In genomic region chr11:69629802-69630201, GRCm38 (mm10) we compare ENCODE assay signal across 15 mouse cellular contexts. TPM values are rescaled to one million over a fixed set of nuclear protein-coding genes. Genes with fewer than 3 reads are reported as not detected.
DNase-seq lines count a peak whose midpoint lies in the region; ATAC-seq and TF ChIP-seq lines count a peak whose summit lies in the region.
"Had no signal": no experiment of that assay in that cellular context is flagged by ENCODE, and none has a peak within 500 bp of the region (broad histone marks: within the 10 kb centered on the region; RNA-seq: fewer than 3 reads in every experiment).

No protein-coding gene starts in this region.

- WGBS in forebrain, postnatal 0 days, result 69% methylated on average over 1 of the region's 1 CpGs
- 54% methylated on average over 1 of the region's 1 CpGs for WGBS in forebrain, embryonic 11.5 days
- 54% methylated on average over 1 of the region's 1 CpGs for WGBS in lung, adult 2 months

- no peaks in the 10 kb centered on the region for H3K9me3 ChIP-seq in forebrain, postnatal 0 days (ENCODE audit: low read length)
- no peaks in the 10 kb centered on the region for H3K9me3 ChIP-seq in forebrain, embryonic 11.5 days (ENCODE audit: control insufficient read depth, low read length)
- H3K9me3 ChIP-seq: embryonic facial prominence, embryonic 13.5 days; limb, embryonic 13.5 days; midbrain, embryonic 12.5 days had no signal

- H3K4me2 ChIP-seq in forebrain, postnatal 0 days (ENCODE audit: low read depth), result no peak overlapping the region
- H3K4me2 ChIP-seq in forebrain, embryonic 11.5 days (ENCODE audit: low read depth, low read length, severe bottlenecking), result no peak overlapping the region
- H3K4me2 ChIP-seq: embryonic facial prominence, embryonic 13.5 days; limb, embryonic 13.5 days; midbrain, embryonic 12.5 days had no signal

- no peak overlapping the region for H3K9ac ChIP-seq in forebrain, postnatal 0 days
- no peak overlapping the region for H3K9ac ChIP-seq in forebrain, embryonic 11.5 days (ENCODE audit: low read length)
- H3K9ac ChIP-seq: embryonic facial prominence, embryonic 13.5 days; limb, embryonic 13.5 days; midbrain, embryonic 12.5 days had no signal

- no peak for ATAC-seq in forebrain, postnatal 0 days
- ATAC-seq in forebrain, embryonic 11.5 days (replicated peaks; ENCODE audit: low FRiP score), result no peak

- H3K4me3 ChIP-seq in forebrain, postnatal 0 days (ENCODE audit: low read depth, low read length), result no peak overlapping the region
- H3K4me3 ChIP-seq in forebrain, embryonic 11.5 days (ENCODE audit: low read depth, low read length), result no peak overlapping the region
- H3K4me3 ChIP-seq in lung, adult 2 months (replicated peaks; ENCODE audit: extremely low read depth, low read depth, low read length), result no peak overlapping the region
- H3K4me3 ChIP-seq: embryonic facial prominence, embryonic 13.5 days; limb, embryonic 13.5 days; midbrain, embryonic 12.5 days had no signal

- no peaks in the 10 kb centered on the region for H3K36me3 ChIP-seq in forebrain, postnatal 0 days (ENCODE audit: insufficient read depth)
- no peaks in the 10 kb centered on the region; the same call in 1 of the 2 replicates for H3K36me3 ChIP-seq in forebrain, embryonic 11.5 days (ENCODE audit: control insufficient read depth, insufficient read depth, low read length)
- H3K36me3 ChIP-seq: embryonic facial prominence, embryonic 13.5 days; limb, embryonic 13.5 days; midbrain, embryonic 12.5 days had no signal

- no peak for TF ChIP-seq POLR2A in lung, adult 2 months (IDR thresholded peaks at IDR 0.05; ENCODE audit: borderline replicate concordance, extremely low read depth, low read depth, low read length)

- H3K4me1 ChIP-seq in forebrain, postnatal 0 days (ENCODE audit: insufficient read depth), result peaks cover 10% of the 10 kb centered on the region
- H3K4me1 ChIP-seq in forebrain, embryonic 11.5 days (replicated peaks; ENCODE audit: control insufficient read depth, insufficient read depth, low read length), result peaks cover 6% of the 10 kb centered on the region; the same call in 1 of the 2 replicates
- peaks cover 5% of the 10 kb centered on the region for H3K4me1 ChIP-seq in lung, adult 2 months (ENCODE audit: control insufficient read depth, insufficient read depth, low read length)

- no peak for DNase-seq in forebrain, postnatal 0 days
- DNase-seq in forebrain, embryonic 11.5 days (ENCODE audit: low spot score), result no peak
- DNase-seq in lung, adult 2 months, result no peak
- no peak for DNase-seq in lung, adult 18-20 months
- DNase-seq in NIH3T3 (ENCODE audit: low read depth), result peak; percentile 68
- DNase-seq in lung, postnatal 25 days (ENCODE audit: low spot score), result peak; percentile 12
- no peak for DNase-seq in yolk sac, embryonic 10.5 days (ENCODE audit: low spot score)
- no peak for DNase-seq in cerebellum, adult 11-12 months
- DNase-seq: heart, postnatal 4 days had no signal

- H3K27me3 ChIP-seq in forebrain, postnatal 0 days (ENCODE audit: insufficient read depth, low read length), result no peaks in the 10 kb centered on the region
- no peaks in the 10 kb centered on the region for H3K27me3 ChIP-seq in forebrain, embryonic 11.5 days (ENCODE audit: control insufficient read depth, insufficient read depth, low read length)
- H3K27me3 ChIP-seq: embryonic facial prominence, embryonic 13.5 days; limb, embryonic 13.5 days; midbrain, embryonic 12.5 days had no signal

- H3K27ac ChIP-seq in forebrain, postnatal 0 days (ENCODE audit: low read depth, low read length), result no peak overlapping the region
- no peak overlapping the region for H3K27ac ChIP-seq in forebrain, embryonic 11.5 days (ENCODE audit: low read depth, low read length)
- H3K27ac ChIP-seq: embryonic facial prominence, embryonic 13.5 days; limb, embryonic 13.5 days; midbrain, embryonic 12.5 days had no signal

- peak; percentile 44 for TF ChIP-seq CTCF in forebrain, postnatal 0 days (IDR thresholded peaks at IDR 0.05; ENCODE audit: low read depth)
- 0 out of 2 replicates have a peak, but pooled peaks have one; percentile 6 for TF ChIP-seq CTCF in lung, adult 2 months (IDR thresholded peaks at IDR 0.05; ENCODE audit: insufficient read depth, low read length)

RNA-seq across cellular contexts. Expression of gene Fxr2, which starts 3.0 kb away (rescaled TPM):
- 83.9 and 94.5 TPM in 2 replicates for total RNA-seq in forebrain, postnatal 0 days (2014; rRNA removed)
- polyA plus RNA-seq in forebrain, postnatal 0 days (2015; fragmentation: Nextera tagmentation; extraction: Ambion mirVana), result 23.1 and 25.2 TPM in 2 replicates
- 33.6 and 44.1 TPM in 2 replicates for polyA plus RNA-seq in forebrain, embryonic 11.5 days (2014; fragmentation: Nextera tagmentation; extraction: Ambion mirVana)
- 54.4 and 66.9 TPM in 2 replicates for polyA plus RNA-seq in lung, adult 2 months (2012; rRNA removed)

RNA-seq across cellular contexts. Expression of gene Sat2, which starts 8.0 kb away (rescaled TPM):
- 8.6 and 18.9 TPM in 2 replicates for total RNA-seq in forebrain, postnatal 0 days (2014; rRNA removed)
- polyA plus RNA-seq in forebrain, postnatal 0 days (2015; fragmentation: Nextera tagmentation; extraction: Ambion mirVana), result 27.3 and 28.0 TPM in 2 replicates
- polyA plus RNA-seq in forebrain, embryonic 11.5 days (2014; fragmentation: Nextera tagmentation; extraction: Ambion mirVana), result 13.9 and 17.7 TPM in 2 replicates
- 3.4 and 6.1 TPM in 2 replicates for polyA plus RNA-seq in lung, adult 2 months (2012; rRNA removed)

RNA-seq across cellular contexts. Expression of gene Shbg, which starts 12.1 kb away (rescaled TPM):
- not detected in 2 replicates for total RNA-seq in forebrain, postnatal 0 days (2014; rRNA removed)
- polyA plus RNA-seq in forebrain, postnatal 0 days (2015; fragmentation: Nextera tagmentation; extraction: Ambion mirVana), result not detected in 2 replicates
- not detected in 2 replicates for polyA plus RNA-seq in forebrain, embryonic 11.5 days (2014; fragmentation: Nextera tagmentation; extraction: Ambion mirVana)
- not detected in 2 replicates for polyA plus RNA-seq in lung, adult 2 months (2012; rRNA removed)
- total RNA-seq: ES-E14; heart, postnatal 4 days; layer of hippocampus, adult 18-20 months had no signal
- polyA plus RNA-seq: embryonic facial prominence, embryonic 13.5 days; limb, embryonic 13.5 days; midbrain, embryonic 12.5 days; stomach, embryonic 14.5 days had no signal

RNA-seq across cellular contexts. Expression of gene Atp1b2, which starts 24.1 kb away (rescaled TPM):
- total RNA-seq in forebrain, postnatal 0 days (2014; rRNA removed), result 38.9 and 74.0 TPM in 2 replicates
- 83.2 and 106 TPM in 2 replicates for polyA plus RNA-seq in forebrain, postnatal 0 days (2015; fragmentation: Nextera tagmentation; extraction: Ambion mirVana)
- 9.3 and 12.6 TPM in 2 replicates for polyA plus RNA-seq in forebrain, embryonic 11.5 days (2014; fragmentation: Nextera tagmentation; extraction: Ambion mirVana)
- 8.4 and 15.9 TPM in 2 replicates for polyA plus RNA-seq in lung, adult 2 months (2012; rRNA removed)

RNA-seq across cellular contexts. Expression of gene Sox15, which starts 25.3 kb away (rescaled TPM):
- not detected in 2 replicates for total RNA-seq in forebrain, postnatal 0 days (2014; rRNA removed)
- not detected in 2 replicates for polyA plus RNA-seq in forebrain, postnatal 0 days (2015; fragmentation: Nextera tagmentation; extraction: Ambion mirVana)
- not detected in 2 replicates for polyA plus RNA-seq in forebrain, embryonic 11.5 days (2014; fragmentation: Nextera tagmentation; extraction: Ambion mirVana)
- 0.14 and 5.5 TPM in 2 replicates for polyA plus RNA-seq in lung, adult 2 months (2012; rRNA removed)
- total RNA-seq: heart, postnatal 4 days; layer of hippocampus, adult 18-20 months had no signal
- polyA plus RNA-seq: midbrain, embryonic 12.5 days had no signal

Comparison
In these comparisons a context has a peak if more than half of its experiments do, and no peak if none do; other contexts are left out.
1. DNase-seq: peak in NIH3T3 (single experiment) and lung, postnatal 25 days (single experiment); none in forebrain, postnatal 0 days (single experiment), forebrain, embryonic 11.5 days (single experiment), lung, adult 2 months (single experiment), lung, adult 18-20 months (0 of 2), yolk sac, embryonic 10.5 days (single experiment) and cerebellum, adult 11-12 months (single experiment).